Mouse (Mus musculus) MEL (cell line): ENCODE data around the gene Dnmt3l. TPM values are rescaled to one million over a fixed set of nuclear protein-coding genes. Genes with fewer than 3 reads are reported as not detected.

ENCODE experiments used
- DNase-seq: peaks from one replicate; pipeline ENCODE4 v3.0.0; 2011; ENCODE audit warnings: low read depth, low spot score
- H3K27ac ChIP-seq: 2 replicates; pipeline ENCODE4 v1.5.1; 2012; ENCODE audit warnings: low read depth, mild to moderate bottlenecking, control low read depth, low read length, moderate library complexity; ENCODE audit not compliant: control insufficient read depth
- H3K27me3 ChIP-seq, 2 experiments: fragments of 150-350 bp in 1 of 2; sonication (generic) in 1 of 2; 2 replicates each; pipeline ENCODE4 v1.6.1; 2012; ENCODE audit warnings: low read length in 2 of 2, mild to moderate bottlenecking in 2 of 2, improper control_type of control experiment in 1 of 2, moderate library complexity in 1 of 2; ENCODE audit not compliant: insufficient read depth in 2 of 2, control insufficient read depth in 1 of 2
- H3K36me3 ChIP-seq, 2 experiments: 2 replicates each; pipeline ENCODE4 v1.6.1; 2012 to 2014; ENCODE audit warnings: low read length in 2 of 2, improper control_type of control experiment in 1 of 2, inconsistent platforms in 1 of 2, mild to moderate bottlenecking in 1 of 2; ENCODE audit not compliant: insufficient read depth in 2 of 2, control insufficient read depth in 1 of 2
- H3K4me1 ChIP-seq, 2 experiments: fragments of 150-350 bp in 1 of 2; sonication (generic) in 1 of 2; 2 replicates each; pipeline ENCODE4 v1.6.1; 2012; ENCODE audit warnings: low read length in 2 of 2, improper control_type of control experiment in 1 of 2, mild to moderate bottlenecking in 1 of 2; ENCODE audit not compliant: insufficient read depth in 2 of 2, control insufficient read depth in 1 of 2
- H3K4me3 ChIP-seq, 2 experiments: fragments of 150-350 bp in 1 of 2; sonication (generic) in 1 of 2; 2 replicates each; pipeline ENCODE4 v1.5.1; 2012; ENCODE audit warnings: low read depth in 2 of 2, low read length in 2 of 2, mild to moderate bottlenecking in 2 of 2, moderate library complexity in 2 of 2, control low read depth in 1 of 2, improper control_type of control experiment in 1 of 2; ENCODE audit not compliant: control insufficient read depth in 1 of 2, insufficient read depth in 1 of 2
- H3K79me2 ChIP-seq: 2 replicates; pipeline ENCODE4 v1.6.1; 2012; ENCODE audit warnings: mild to moderate bottlenecking, low read length, moderate library complexity; ENCODE audit not compliant: control insufficient read depth, poor library complexity, insufficient read depth
- H3K9ac ChIP-seq: 2 replicates; pipeline ENCODE4 v1.6.1; 2012; ENCODE audit warnings: low read depth, mild to moderate bottlenecking, control low read depth, low read length, moderate library complexity; ENCODE audit not compliant: control insufficient read depth, poor library complexity, severe bottlenecking
- H3K9me3 ChIP-seq: fragments of 150-350 bp; sonication (generic); replicated peaks from 2 replicates; pipeline ENCODE4 v1.6.1; 2012; ENCODE audit warnings: mild to moderate bottlenecking, low read length, improper control_type of control experiment, moderate library complexity; ENCODE audit not compliant: insufficient read depth
- CHD1 ChIP-seq: IDR thresholded peaks from 2 replicates; pipeline ENCODE4 v1.6.1; 2012; ENCODE audit warnings: low read depth, mild to moderate bottlenecking, inconsistent platforms, low read length, improper control_type of control experiment
- CTCF ChIP-seq, 3 experiments: IDR thresholded peaks in 2 of 3; conservative IDR thresholded peaks in 1 of 3; 2 replicates each; pipeline ENCODE4 v1.5.1; 2011 to 2012; ENCODE audit warnings: low read length in 3 of 3, low read depth in 2 of 3, mild to moderate bottlenecking in 2 of 3, improper control_type of control experiment in 1 of 3, inconsistent platforms in 1 of 3, mixed read lengths in 1 of 3, moderate library complexity in 1 of 3; ENCODE audit not compliant: control insufficient read depth in 1 of 3, insufficient read depth in 1 of 3, poor library complexity in 1 of 3, severe bottlenecking in 1 of 3
- E2F4 ChIP-seq: IDR thresholded peaks from 2 replicates; pipeline ENCODE4 v1.6.1; 2011; ENCODE audit warnings: low read depth, low read length, improper control_type of control experiment, borderline replicate concordance
- ELF1 ChIP-seq: IDR thresholded peaks from 2 replicates; pipeline ENCODE4 v1.6.1; 2014; ENCODE audit warnings: low read depth, mild to moderate bottlenecking, inconsistent platforms, low read length, improper control_type of control experiment, moderate library complexity
- HCFC1 ChIP-seq: IDR thresholded peaks from 2 replicates; pipeline ENCODE4 v1.6.1; 2012; ENCODE audit warnings: low read depth, mild to moderate bottlenecking, inconsistent platforms, low read length, improper control_type of control experiment, moderate library complexity
- KAT2A ChIP-seq: conservative IDR thresholded peaks from 2 replicates; pipeline ENCODE4 v1.6.1; 2012; ENCODE audit warnings: low read depth, low read length, improper control_type of control experiment, inconsistent platforms
- MAFK ChIP-seq: IDR thresholded peaks from 2 replicates; pipeline ENCODE4 v1.6.1; 2011; ENCODE audit warnings: low read depth, mild to moderate bottlenecking, low read length, improper control_type of control experiment, borderline replicate concordance
- MAX ChIP-seq: IDR thresholded peaks from 2 replicates; pipeline ENCODE4 v1.6.1; 2011; ENCODE audit warnings: low read length, improper control_type of control experiment
- MAZ ChIP-seq: IDR thresholded peaks from 2 replicates; pipeline ENCODE4 v1.6.1; 2012; ENCODE audit warnings: low read depth, mild to moderate bottlenecking, inconsistent platforms, low read length, improper control_type of control experiment
- MEF2A ChIP-seq: IDR thresholded peaks from 2 replicates; pipeline ENCODE4 v1.6.1; 2014; ENCODE audit warnings: low read depth, mild to moderate bottlenecking, inconsistent platforms, low read length, improper control_type of control experiment; ENCODE audit not compliant: poor library complexity, insufficient replicate concordance, severe bottlenecking; ENCODE audit errors: extremely low read depth
- MXI1 ChIP-seq: IDR thresholded peaks from 2 replicates; pipeline ENCODE4 v1.6.1; 2011; ENCODE audit warnings: mild to moderate bottlenecking, low read depth, low read length, improper control_type of control experiment
- NELFE ChIP-seq: IDR thresholded peaks from 2 replicates; pipeline ENCODE4 v1.6.1; 2011; ENCODE audit warnings: low read depth, low read length, improper control_type of control experiment
- NRF1 ChIP-seq: IDR thresholded peaks from 2 replicates; pipeline ENCODE4 v1.6.1; 2014; ENCODE audit warnings: low read depth, mild to moderate bottlenecking, inconsistent platforms, low read length, improper control_type of control experiment, moderate library complexity; ENCODE audit not compliant: poor library complexity, insufficient read depth, severe bottlenecking
- POLR2A ChIP-seq, 2 experiments: IDR thresholded peaks; 2 replicates each; pipeline ENCODE4 v1.6.1; 2011 to 2012; ENCODE audit warnings: low read length in 2 of 2, mild to moderate bottlenecking in 2 of 2, control low read depth in 1 of 2, improper control_type of control experiment in 1 of 2, low read depth in 1 of 2, moderate library complexity in 1 of 2; ENCODE audit not compliant: control insufficient read depth in 1 of 2, insufficient read depth in 1 of 2, poor library complexity in 1 of 2
- POLR2AphosphoS5 ChIP-seq: IDR thresholded peaks from 2 replicates; pipeline ENCODE4 v1.6.1; 2012; ENCODE audit warnings: low read depth, borderline replicate concordance, mild to moderate bottlenecking, inconsistent platforms, low read length, moderate library complexity, mixed read lengths
- RAD21 ChIP-seq: IDR thresholded peaks from 2 replicates; pipeline ENCODE4 v1.6.1; 2011; ENCODE audit warnings: mild to moderate bottlenecking, low read depth, low read length, improper control_type of control experiment
- RCOR1 ChIP-seq: IDR thresholded peaks from 2 replicates; pipeline ENCODE4 v1.6.1; 2012; ENCODE audit warnings: low read depth, mild to moderate bottlenecking, inconsistent platforms, low read length, improper control_type of control experiment
- SIN3A ChIP-seq: IDR thresholded peaks from 2 replicates; pipeline ENCODE4 v1.6.1; 2012; ENCODE audit warnings: low read length, improper control_type of control experiment, inconsistent platforms
- SMC3 ChIP-seq: IDR thresholded peaks from 2 replicates; pipeline ENCODE4 v1.6.1; 2011; ENCODE audit warnings: low read depth, low read length, improper control_type of control experiment
- TAL1 ChIP-seq: IDR thresholded peaks from 2 replicates; pipeline ENCODE4 v1.6.1; 2012; ENCODE audit warnings: mild to moderate bottlenecking, inconsistent platforms, low read length, moderate library complexity, mixed read lengths
- TCF12 ChIP-seq: IDR thresholded peaks from 2 replicates; pipeline ENCODE4 v1.6.1; 2014; ENCODE audit warnings: low read depth, mild to moderate bottlenecking, inconsistent platforms, low read length, improper control_type of control experiment, moderate library complexity
- UBTF ChIP-seq: IDR thresholded peaks from 2 replicates; pipeline ENCODE4 v1.6.1; 2012; ENCODE audit warnings: low read depth, mild to moderate bottlenecking, inconsistent platforms, low read length, improper control_type of control experiment, moderate library complexity, borderline replicate concordance; ENCODE audit not compliant: insufficient read depth
- USF1 ChIP-seq: IDR thresholded peaks from 2 replicates; pipeline ENCODE4 v1.6.1; 2014; ENCODE audit warnings: low read depth, mild to moderate bottlenecking, inconsistent platforms, low read length, improper control_type of control experiment, moderate library complexity
- USF2 ChIP-seq, 2 experiments: IDR thresholded peaks; 2 replicates each; pipeline ENCODE4 v1.6.1; 2011 to 2012; ENCODE audit warnings: improper control_type of control experiment in 2 of 2, low read length in 2 of 2, borderline replicate concordance in 1 of 2, inconsistent platforms in 1 of 2, low read depth in 1 of 2, mild to moderate bottlenecking in 1 of 2; ENCODE audit not compliant: insufficient read depth in 1 of 2
- ZC3H11A ChIP-seq: IDR thresholded peaks from 2 replicates; pipeline ENCODE4 v1.6.1; 2012; ENCODE audit warnings: low read depth, mild to moderate bottlenecking, inconsistent platforms, low read length, improper control_type of control experiment
- ZKSCAN1 ChIP-seq: IDR thresholded peaks from 2 replicates; pipeline ENCODE4 v1.6.1; 2012; ENCODE audit warnings: low read depth, mild to moderate bottlenecking, inconsistent platforms, low read length, improper control_type of control experiment, moderate library complexity
- ZMIZ1 ChIP-seq: IDR thresholded peaks from 2 replicates; pipeline ENCODE4 v1.6.1; 2012; ENCODE audit warnings: low read depth, mild to moderate bottlenecking, inconsistent platforms, low read length, improper control_type of control experiment, moderate library complexity
- ZNF384 ChIP-seq: IDR thresholded peaks from 2 replicates; pipeline ENCODE4 v1.6.1; 2012; ENCODE audit warnings: low read depth, mild to moderate bottlenecking, inconsistent platforms, low read length, improper control_type of control experiment
- polyA plus RNA-seq, 2 experiments: library from polyadenylated mRNA; stranded (reverse) in 1 of 2; unstranded in 1 of 2; fragments of >175 nt in 1 of 2; fragments of >200 nt in 1 of 2; gene quantifications; 2 replicates each; pipeline versions ENCODE4 v1.2.1 to v1.2.4; 2012; ENCODE audit warnings: low replicate concordance in 2 of 2, low read depth in 1 of 2; ENCODE audit not compliant: insufficient read length in 2 of 2, insufficient read depth in 1 of 2, missing spikeins in 1 of 2
- total RNA-seq: library from RNA; depleted of rRNA; stranded (reverse); fragments of 300-350 nt; gene quantifications from 2 replicates; pipeline ENCODE4 v1.2.3, GENCODE M21; 2012

The Dnmt3l gene
- total and polyA plus RNA-seq, 3 experiments, result not detected

GRCm38 (mm10) chr10:78042697-78043405, 1.1 kb downstream of the Dnmt3l start:
- no peak for DNase-seq
- Histone ChIP-seq H3K4me3 (no peak overlapping the region), H3K79me2 (no peaks in the 10 kb centered on the region), H3K36me3 (no peaks in the 10 kb centered on the region), H3K27ac (no peak overlapping the region), H3K9ac (no peak overlapping the region), H3K9me3 (no peaks in the 10 kb centered on the region), H3K27me3 (peaks cover 0 to 5% of the 10 kb centered on the region in 2 experiments), H3K4me1 (no peaks in the 10 kb centered on the region)
- TF ChIP-seq TCF12 (no peak), KAT2A (no peak), ELF1 (no peak), SMC3 (no peak), POLR2A (IDR thresholded peaks at IDR 0.05; ENCODE audit: control insufficient read depth in 1 of 2, insufficient read depth in 1 of 2, low read depth in 1 of 2, low read length in 2 of 2, poor library complexity in 1 of 2) (no peak), ZNF384 (no peak), ZKSCAN1 (no peak), CHD1 (no peak), ZMIZ1 (no peak), USF2 (IDR thresholded peaks at IDR 0.05; ENCODE audit: borderline replicate concordance in 1 of 2, insufficient read depth in 1 of 2, low read depth in 1 of 2, low read length in 2 of 2) (no peak), NELFE (no peak), TAL1 (no peak), SIN3A (no peak), RCOR1 (no peak), MAX (no peak)

DNA sequence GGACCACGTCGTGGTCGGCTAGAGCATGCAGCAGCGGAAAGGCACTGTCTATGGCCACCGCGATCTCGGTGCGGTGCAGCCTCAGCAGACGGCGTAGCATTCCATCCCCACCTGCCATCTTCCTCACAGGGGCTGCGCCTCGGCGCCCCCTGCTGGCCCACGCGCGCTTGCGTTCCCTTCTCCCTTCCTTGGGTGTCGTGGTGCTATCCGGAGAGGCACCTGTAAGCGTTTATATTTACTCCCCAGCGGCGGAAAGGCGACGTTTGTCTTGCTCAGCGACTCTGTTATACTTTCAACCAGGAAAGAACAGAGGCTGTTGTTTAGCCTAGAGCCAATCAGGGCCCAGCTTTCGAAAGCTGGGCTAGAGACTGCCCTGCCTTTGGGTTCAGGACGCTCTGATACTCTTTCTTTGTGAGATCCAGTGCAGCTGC, 1.7 kb downstream of the Dnmt3l start, which contains the start of gene Aire:
Gene Aire, minus strand, starts transcription at position 205 of the 431 bp plus-strand sequence.
- H3K4me1 ChIP-seq, result no peaks in the 10 kb centered on the region
- H3K36me3 ChIP-seq, result no peaks in the 10 kb centered on the region
- TF ChIP-seq NRF1, result no peak
- no peak for TF ChIP-seq RCOR1
- TF ChIP-seq MAX, result no peak
- no peak for TF ChIP-seq USF1
- TF ChIP-seq ZC3H11A, result peak; percentile 18; the same call in 1 of the 2 replicates
- no peak for TF ChIP-seq UBTF
- no peak for TF ChIP-seq MAFK
- no peak for TF ChIP-seq MEF2A
- peak; percentile 65 for TF ChIP-seq SMC3
- TF ChIP-seq HCFC1, result no peak
- TF ChIP-seq MAZ, result no peak
- TF ChIP-seq POLR2A (IDR thresholded peaks at IDR 0.05; ENCODE audit: control insufficient read depth in 1 of 2, insufficient read depth in 1 of 2, low read depth in 1 of 2, low read length in 2 of 2, poor library complexity in 1 of 2), result no peak
- TF ChIP-seq POLR2AphosphoS5, result no peak
- TF ChIP-seq E2F4, result no peak
- TF ChIP-seq CTCF (IDR thresholded peaks at IDR 0.05 in 2 of 3, conservative IDR thresholded peaks at IDR 0.05 in 1 of 3; ENCODE audit: control insufficient read depth in 1 of 3, insufficient read depth in 1 of 3, low read depth in 2 of 3, low read length in 3 of 3, poor library complexity in 1 of 3, severe bottlenecking in 1 of 3), result peak; percentile 71 to 89 (median 72)
- no peak for TF ChIP-seq MXI1
- TF ChIP-seq RAD21, result peak; percentile 27
- TF ChIP-seq USF2 (IDR thresholded peaks at IDR 0.05; ENCODE audit: borderline replicate concordance in 1 of 2, insufficient read depth in 1 of 2, low read depth in 1 of 2, low read length in 2 of 2), result no peak
- TF ChIP-seq CHD1, result no peak
- 0 out of 2 replicates have a peak, but pooled peaks have one; percentile 6 for TF ChIP-seq TCF12
- TF ChIP-seq NELFE, result no peak
- no peak within 1 kb of the TSS for H3K27ac ChIP-seq
- H3K79me2 ChIP-seq, result no peaks in the 10 kb centered on the region
- no peak within 1 kb of the TSS for H3K4me3 ChIP-seq
- no peak within 1 kb of the TSS for H3K9ac ChIP-seq
- H3K9me3 ChIP-seq, result no peaks in the 10 kb centered on the region
- DNase-seq, result peak; percentile 48
- peaks cover 0 to 5% of the 10 kb centered on the region in 2 experiments for H3K27me3 ChIP-seq
